Mouse (Mus musculus): ENCODE results near the gene Enthd1. TPM values are rescaled to one million over a fixed set of nuclear protein-coding genes. Genes with fewer than 3 reads are reported as not detected.

Gene Enthd1
- polyA plus RNA-seq, 1 experiment from 2014 or later = not detected

DNA sequence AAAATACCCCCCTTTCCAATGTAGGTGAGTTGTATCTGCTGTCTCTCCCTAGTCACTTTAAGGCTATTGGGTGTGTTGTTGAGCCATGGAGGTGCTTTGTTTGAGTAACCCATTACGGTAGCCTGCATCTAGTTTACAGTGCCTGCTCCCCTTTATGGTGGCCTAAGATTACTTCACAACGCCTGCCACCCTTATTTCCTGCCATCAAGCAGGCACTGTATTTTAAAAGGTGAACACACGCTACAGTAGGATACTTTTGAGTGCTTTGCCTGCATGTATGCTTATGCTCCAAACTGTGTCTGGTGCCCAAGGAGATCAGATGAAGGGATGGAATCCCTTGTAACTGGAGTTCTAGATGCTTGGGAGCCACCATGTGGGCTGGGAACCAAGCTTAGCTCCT, 2.2 kb upstream of the Enthd1 start:
- Histone ChIP-seq H3K36me3 (ENCODE audit: control insufficient read depth, insufficient read depth) (no peaks in the 10 kb centered on the region), H3K9me3 (ENCODE audit: control insufficient read depth, low read length) (no peaks in the 10 kb centered on the region), H3K4me2 (ENCODE audit: low read length) (no peak overlapping the region), H3K9ac (replicated peaks; ENCODE audit: low read depth, low read length) (no peak overlapping the region), H3K27me3 (replicated peaks; ENCODE audit: control insufficient read depth, insufficient read depth, low read length) (no peaks in the 10 kb centered on the region), H3K4me3 (replicated peaks; ENCODE audit: low read length) (no peak overlapping the region), H3K27ac (ENCODE audit: low read length) (no peak overlapping the region), H3K4me1 (replicated peaks; ENCODE audit: control insufficient read depth, insufficient read depth, low read length) (no peaks in the 10 kb centered on the region)
- no peak for ATAC-seq
- 84% methylated on average over 3 of the region's 3 CpGs for WGBS

DNA sequence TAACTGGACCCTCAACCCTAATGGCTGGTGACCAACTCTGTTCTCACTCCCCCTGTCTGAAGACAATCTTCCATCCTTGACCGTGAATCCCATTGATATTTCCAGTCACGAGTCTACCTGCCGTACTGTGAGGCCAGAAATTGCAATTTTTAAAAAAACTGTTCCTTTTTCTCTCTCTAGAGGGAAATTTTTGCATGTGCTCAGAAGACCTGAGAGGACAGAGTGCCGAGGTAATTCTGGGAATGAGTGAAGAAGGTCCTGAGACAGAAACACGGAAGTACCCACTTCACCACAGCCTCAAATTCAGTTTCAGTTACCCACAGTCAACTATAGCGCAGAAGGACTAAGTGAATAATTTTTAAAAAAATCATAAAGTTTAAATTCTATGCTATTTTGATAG, 1.7 kb upstream of the Enthd1 start:
- H3K9me3 ChIP-seq (ENCODE audit: control insufficient read depth, low read length) = no peaks in the 10 kb centered on the region
- no peak overlapping the region for H3K27ac ChIP-seq (ENCODE audit: low read length)
- WGBS = 94% methylated on average over 6 of the region's 6 CpGs
- no peak overlapping the region for H3K4me2 ChIP-seq (ENCODE audit: low read length)
- no peak for ATAC-seq
- no peak overlapping the region for H3K4me3 ChIP-seq (replicated peaks; ENCODE audit: low read length)
- H3K9ac ChIP-seq (replicated peaks; ENCODE audit: low read depth, low read length) = no peak overlapping the region
- no peaks in the 10 kb centered on the region for H3K27me3 ChIP-seq (replicated peaks; ENCODE audit: control insufficient read depth, insufficient read depth, low read length)
- H3K4me1 ChIP-seq (replicated peaks; ENCODE audit: control insufficient read depth, insufficient read depth, low read length) = no peaks in the 10 kb centered on the region
- H3K36me3 ChIP-seq (ENCODE audit: control insufficient read depth, insufficient read depth) = no peaks in the 10 kb centered on the region

DNA sequence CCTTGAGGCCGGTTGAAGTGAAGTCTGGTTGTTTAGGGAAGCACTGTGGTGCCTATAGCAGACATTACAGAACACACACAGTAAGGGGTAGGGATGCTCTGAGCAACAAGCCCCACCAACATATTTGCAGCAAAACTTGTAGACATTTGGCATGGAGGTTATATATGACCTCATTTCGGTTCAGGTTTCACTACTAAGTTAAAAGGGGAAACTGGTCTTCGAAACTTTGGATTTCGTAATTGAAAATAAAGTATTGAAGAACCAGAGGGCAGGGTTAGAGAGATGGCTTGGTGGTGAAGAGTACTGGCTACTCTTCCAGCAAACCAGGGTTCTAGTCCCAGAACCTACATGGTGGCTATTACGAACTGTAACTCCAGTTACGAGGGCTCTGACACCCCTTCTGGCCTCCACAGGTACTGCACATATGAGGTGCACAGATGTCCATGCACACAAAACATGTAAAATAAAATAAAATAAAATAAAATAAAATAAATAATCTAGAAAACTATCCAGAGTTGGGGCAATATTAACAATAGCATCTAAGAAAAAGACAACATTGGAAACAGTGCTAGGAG, 1.2 kb downstream of the Enthd1 start:
- Histone ChIP-seq H3K27me3 (replicated peaks; ENCODE audit: control insufficient read depth, insufficient read depth, low read length) (no peaks in the 10 kb centered on the region), H3K9me3 (ENCODE audit: control insufficient read depth, low read length) (no peaks in the 10 kb centered on the region), H3K4me2 (ENCODE audit: low read length) (no peak overlapping the region), H3K4me3 (replicated peaks; ENCODE audit: low read length) (no peak overlapping the region), H3K4me1 (replicated peaks; ENCODE audit: control insufficient read depth, insufficient read depth, low read length) (no peaks in the 10 kb centered on the region), H3K36me3 (ENCODE audit: control insufficient read depth, insufficient read depth) (no peaks in the 10 kb centered on the region), H3K27ac (ENCODE audit: low read length) (no peak overlapping the region), H3K9ac (replicated peaks; ENCODE audit: low read depth, low read length) (no peak overlapping the region)
- 94% methylated on average over 6 of the region's 6 CpGs for WGBS
- ATAC-seq = no peak

- no peak overlapping the region for H3K27ac ChIP-seq (ENCODE audit: low read length)
- H3K9me3 ChIP-seq (ENCODE audit: control insufficient read depth, low read length) = no peaks in the 10 kb centered on the region
- H3K9ac ChIP-seq (replicated peaks; ENCODE audit: low read depth, low read length) = no peak overlapping the region
- 74% methylated on average over 3 of the region's 3 CpGs for WGBS
- H3K36me3 ChIP-seq (ENCODE audit: control insufficient read depth, insufficient read depth) = no peaks in the 10 kb centered on the region
- no peak overlapping the region for H3K4me3 ChIP-seq (replicated peaks; ENCODE audit: low read length)
- no peaks in the 10 kb centered on the region for H3K27me3 ChIP-seq (replicated peaks; ENCODE audit: control insufficient read depth, insufficient read depth, low read length)
- no peaks in the 10 kb centered on the region for H3K4me1 ChIP-seq (replicated peaks; ENCODE audit: control insufficient read depth, insufficient read depth, low read length)
- H3K4me2 ChIP-seq (ENCODE audit: low read length) = no peak overlapping the region
- no peak for ATAC-seq
Measured at GRCm38 (mm10) chr15:80562446-80562845, 2.5 kb downstream of the Enthd1 start.

DNA sequence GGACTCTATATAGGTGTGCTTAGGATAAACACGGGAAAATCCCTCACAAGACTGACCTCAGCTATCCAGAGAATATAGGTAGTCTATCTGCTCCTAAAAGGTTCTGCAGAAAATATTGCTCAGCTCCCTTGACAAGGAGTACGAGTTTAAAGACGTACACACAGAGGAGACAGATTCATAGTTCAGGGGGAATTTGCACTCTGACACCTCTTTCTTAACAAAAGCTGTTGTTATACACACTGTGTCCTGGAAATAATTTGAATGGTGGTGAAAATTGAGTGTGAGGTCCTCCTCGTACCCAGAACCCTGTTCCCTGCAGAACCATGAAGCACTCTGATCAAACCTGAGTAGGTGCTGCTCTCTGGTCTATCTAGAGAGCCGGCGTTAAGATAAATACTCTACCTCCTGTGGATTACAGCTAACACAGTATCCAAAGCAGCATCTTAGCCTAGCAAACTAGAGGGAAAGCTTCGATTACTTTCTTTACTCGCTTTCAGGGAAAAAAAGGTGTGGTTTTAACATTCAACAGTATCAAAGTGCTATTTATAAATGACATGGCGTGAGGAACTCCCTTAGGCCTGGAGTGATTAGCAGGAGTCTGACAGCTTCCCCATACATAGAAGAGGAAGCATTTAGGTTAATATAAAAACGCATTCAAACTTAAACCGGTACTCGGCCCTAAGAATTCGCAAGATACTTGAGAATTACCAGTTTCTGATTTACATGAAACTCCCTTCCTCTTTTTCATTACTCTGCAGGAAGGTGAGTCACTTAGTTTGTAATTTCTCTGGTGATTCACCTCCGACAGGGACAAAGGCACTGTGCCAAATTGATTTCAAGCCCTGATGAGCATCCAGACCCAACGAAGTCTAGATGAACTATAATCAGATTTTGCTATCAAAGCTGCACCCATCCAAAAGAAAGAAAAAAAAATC, 4.0 kb downstream of the Enthd1 start:
- no peak overlapping the region for H3K4me3 ChIP-seq (replicated peaks; ENCODE audit: low read length)
- H3K4me2 ChIP-seq (ENCODE audit: low read length) = no peak overlapping the region
- no peaks in the 10 kb centered on the region for H3K27me3 ChIP-seq (replicated peaks; ENCODE audit: control insufficient read depth, insufficient read depth, low read length)
- 59% methylated on average over 15 of the region's 15 CpGs for WGBS
- no peaks in the 10 kb centered on the region for H3K9me3 ChIP-seq (ENCODE audit: control insufficient read depth, low read length)
- H3K36me3 ChIP-seq (ENCODE audit: control insufficient read depth, insufficient read depth) = no peaks in the 10 kb centered on the region
- ATAC-seq = no peak
- no peak overlapping the region for H3K27ac ChIP-seq (ENCODE audit: low read length)
- H3K9ac ChIP-seq (replicated peaks; ENCODE audit: low read depth, low read length) = no peak overlapping the region
- no peaks in the 10 kb centered on the region for H3K4me1 ChIP-seq (replicated peaks; ENCODE audit: control insufficient read depth, insufficient read depth, low read length)

DNA sequence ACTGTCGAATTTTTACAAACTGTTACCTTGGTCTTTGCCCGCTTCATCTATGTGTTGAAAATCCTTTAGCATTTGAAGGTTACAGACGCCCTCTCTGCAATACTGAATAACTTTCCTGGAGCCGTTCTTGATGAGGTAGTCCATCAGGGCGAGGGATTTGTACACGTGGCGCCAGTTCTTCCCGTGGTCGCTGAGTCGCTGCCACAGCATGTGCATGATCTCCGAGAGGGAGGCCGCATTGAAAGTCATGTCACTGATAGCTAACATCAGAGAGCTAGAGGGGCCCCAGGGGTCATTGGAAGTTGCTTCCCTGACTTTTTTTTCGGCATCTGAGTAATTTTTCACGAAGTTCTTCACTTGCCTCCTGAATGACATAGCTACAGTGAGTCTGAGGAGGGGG, 5.0 kb downstream of the Enthd1 start:
- no peak for ATAC-seq
- Histone ChIP-seq H3K27ac (ENCODE audit: low read length) (no peak overlapping the region), H3K4me1 (replicated peaks; ENCODE audit: control insufficient read depth, insufficient read depth, low read length) (no peaks in the 10 kb centered on the region), H3K4me2 (ENCODE audit: low read length) (no peak overlapping the region), H3K36me3 (ENCODE audit: control insufficient read depth, insufficient read depth) (no peaks in the 10 kb centered on the region), H3K27me3 (replicated peaks; ENCODE audit: control insufficient read depth, insufficient read depth, low read length) (no peaks in the 10 kb centered on the region), H3K9me3 (ENCODE audit: control insufficient read depth, low read length) (no peaks in the 10 kb centered on the region), H3K4me3 (replicated peaks; ENCODE audit: low read length) (no peak overlapping the region), H3K9ac (replicated peaks; ENCODE audit: low read depth, low read length) (no peak overlapping the region)
- 78% methylated on average over 14 of the region's 14 CpGs for WGBS

DNA sequence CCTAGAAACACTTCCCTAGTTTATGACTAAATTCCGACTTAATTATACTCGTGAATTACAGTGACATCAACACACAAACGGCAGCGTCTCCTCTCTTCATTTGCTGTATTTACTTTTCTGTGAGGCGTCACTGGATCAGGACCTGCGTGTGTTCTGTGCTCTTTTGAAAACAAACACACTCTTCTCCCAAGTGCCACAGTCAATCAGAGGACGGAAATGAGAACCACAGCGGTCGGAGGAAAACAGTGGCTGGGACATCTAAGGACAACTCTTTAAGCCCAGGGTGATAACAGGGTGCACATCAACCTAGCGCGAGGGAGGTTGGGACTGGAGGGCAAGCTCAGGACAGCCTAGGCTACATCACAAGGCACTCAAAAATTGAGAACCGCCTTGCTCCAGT, 5.4 kb downstream of the Enthd1 start:
- Histone ChIP-seq H3K36me3 (ENCODE audit: control insufficient read depth, insufficient read depth) (no peaks in the 10 kb centered on the region), H3K27me3 (replicated peaks; ENCODE audit: control insufficient read depth, insufficient read depth, low read length) (no peaks in the 10 kb centered on the region), H3K27ac (ENCODE audit: low read length) (no peak overlapping the region), H3K4me2 (ENCODE audit: low read length) (no peak overlapping the region), H3K9me3 (ENCODE audit: control insufficient read depth, low read length) (no peaks in the 10 kb centered on the region), H3K4me1 (replicated peaks; ENCODE audit: control insufficient read depth, insufficient read depth, low read length) (no peaks in the 10 kb centered on the region), H3K9ac (replicated peaks; ENCODE audit: low read depth, low read length) (no peak overlapping the region), H3K4me3 (replicated peaks; ENCODE audit: low read length) (no peak overlapping the region)
- 78% methylated on average over 12 of the region's 12 CpGs for WGBS
- no peak for ATAC-seq

- Histone ChIP-seq H3K27ac (ENCODE audit: low read length) (no peak overlapping the region), H3K9ac (replicated peaks; ENCODE audit: low read depth, low read length) (no peak overlapping the region), H3K27me3 (replicated peaks; ENCODE audit: control insufficient read depth, insufficient read depth, low read length) (no peaks in the 10 kb centered on the region), H3K9me3 (ENCODE audit: control insufficient read depth, low read length) (no peaks in the 10 kb centered on the region), H3K4me1 (replicated peaks; ENCODE audit: control insufficient read depth, insufficient read depth, low read length) (no peaks in the 10 kb centered on the region), H3K36me3 (ENCODE audit: control insufficient read depth, insufficient read depth) (no peaks in the 10 kb centered on the region), H3K4me2 (ENCODE audit: low read length) (no peak overlapping the region), H3K4me3 (replicated peaks; ENCODE audit: low read length) (no peak overlapping the region)
- ATAC-seq = no peak
- WGBS = 75% methylated on average over 4 of the region's 4 CpGs
Measured at GRCm38 (mm10) chr15:80557745-80558144, 7.2 kb downstream of the Enthd1 start.

DNA sequence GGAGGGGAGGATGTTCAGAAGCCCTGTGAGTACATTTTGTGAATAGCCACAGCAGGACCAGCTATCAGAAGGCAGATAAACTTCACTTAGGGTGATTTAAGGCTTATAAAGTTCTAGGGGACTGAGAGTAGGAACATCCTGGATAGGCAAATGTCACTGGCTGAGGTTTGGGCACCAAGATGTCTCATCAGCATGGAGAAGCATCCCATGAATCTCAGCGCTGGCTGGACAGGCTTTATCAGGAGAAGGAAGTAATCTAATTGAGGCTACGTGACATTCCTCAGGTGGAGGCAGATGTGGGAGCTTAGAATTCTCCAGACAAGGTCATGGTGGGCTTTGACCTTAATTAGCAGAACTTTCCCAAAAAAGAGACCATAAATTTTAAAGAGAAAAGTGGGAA, 8.9 kb downstream of the Enthd1 start:
- H3K9me3 ChIP-seq (ENCODE audit: control insufficient read depth, low read length) = no peaks in the 10 kb centered on the region
- no peak overlapping the region for H3K4me2 ChIP-seq (ENCODE audit: low read length)
- no peaks in the 10 kb centered on the region for H3K27me3 ChIP-seq (replicated peaks; ENCODE audit: control insufficient read depth, insufficient read depth, low read length)
- H3K4me3 ChIP-seq (replicated peaks; ENCODE audit: low read length) = no peak overlapping the region
- no peak overlapping the region for H3K27ac ChIP-seq (ENCODE audit: low read length)
- no peak for ATAC-seq
- WGBS = 89% methylated on average over 2 of the region's 2 CpGs
- H3K9ac ChIP-seq (replicated peaks; ENCODE audit: low read depth, low read length) = no peak overlapping the region
- H3K36me3 ChIP-seq (ENCODE audit: control insufficient read depth, insufficient read depth) = no peaks in the 10 kb centered on the region
- no peaks in the 10 kb centered on the region for H3K4me1 ChIP-seq (replicated peaks; ENCODE audit: control insufficient read depth, insufficient read depth, low read length)

Data from forebrain, embryonic 16.5 days (tissue).